Mouse (Mus musculus): ENCODE data around the gene Timm44. TPM values are rescaled to one million over a fixed set of nuclear protein-coding genes. Genes with fewer than 3 reads are reported as not detected.
"Not testable (repeated sequence)": the region's sequence is repeated elsewhere in the genome, so short reads cannot be mapped to it uniquely, and the experiment has no call there.

Gene Timm44
- polyA plus RNA-seq, 1 experiment from 2014 or later, result 49.9 TPM

DNA sequence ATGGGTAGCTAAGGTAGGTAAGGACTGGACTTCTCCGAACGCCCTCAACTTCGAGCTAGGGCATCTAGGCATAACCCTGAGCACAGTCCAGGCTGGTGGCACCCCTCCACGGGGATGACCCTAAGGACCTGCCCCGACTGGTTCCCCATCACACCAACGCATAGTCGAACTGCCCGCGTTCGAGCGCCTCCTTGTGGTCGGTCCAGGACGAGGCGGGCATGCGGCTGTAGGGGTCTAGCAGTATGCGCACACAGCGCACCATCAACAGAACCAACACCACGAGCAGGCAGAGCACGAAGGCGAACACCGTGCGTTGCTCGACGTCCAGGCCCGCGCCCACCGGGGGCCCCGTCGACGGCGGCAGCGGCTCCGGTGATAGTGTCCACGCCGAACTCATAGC lies 17.5 kb downstream of the Timm44 start:
- Histone ChIP-seq H3K4me1 (ENCODE audit: control insufficient read depth, insufficient read depth, low read length) (peaks cover 25% of the 10 kb centered on the region), H3K36me3 (ENCODE audit: control insufficient read depth, insufficient read depth, low read length) (peaks cover 68% of the 10 kb centered on the region)
- DNase-seq (ENCODE audit: low spot score), result peak; percentile 84

DNA sequence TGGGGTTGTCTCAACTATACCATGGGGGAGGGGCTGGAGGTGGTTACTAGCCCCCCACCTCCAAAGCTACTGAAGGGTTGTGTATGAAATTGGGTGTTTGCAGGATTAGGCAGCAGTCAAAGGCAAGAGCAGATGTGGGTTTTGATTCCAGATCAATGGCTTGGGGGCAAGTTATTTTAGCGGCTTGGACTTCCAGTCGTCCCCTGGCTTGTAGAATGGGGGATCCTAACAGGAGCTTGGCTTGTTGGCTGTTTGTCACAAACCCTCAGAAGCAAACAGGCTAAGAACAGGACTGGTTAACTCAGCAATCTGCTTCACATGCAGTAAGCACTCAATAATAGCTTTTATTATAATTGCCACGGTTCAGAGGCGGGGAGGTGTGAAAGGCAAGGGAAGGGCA lies 18.4 kb downstream of the Timm44 start:
- Histone ChIP-seq H3K27me3 (replicated peaks; ENCODE audit: control insufficient read depth, insufficient read depth, low read length) (no peaks in the 10 kb centered on the region), H3K9me3 (replicated peaks; ENCODE audit: control insufficient read depth, low read length) (no peaks in the 10 kb centered on the region), H3K9ac (ENCODE audit: low read length) (peak overlapping the region; percentile 96), H3K4me2 (ENCODE audit: low read length) (peak overlapping the region; percentile 74), H3K36me3 (ENCODE audit: control insufficient read depth, insufficient read depth, low read length) (peaks cover 60% of the 10 kb centered on the region), H3K4me3 (ENCODE audit: low read depth, low read length) (peak overlapping the region; percentile 93), H3K4me1 (ENCODE audit: control insufficient read depth, insufficient read depth, low read length) (peaks cover 25% of the 10 kb centered on the region), H3K27ac (ENCODE audit: low read depth, low read length) (peak overlapping the region; percentile 97)
- no peak for DNase-seq (ENCODE audit: low spot score)
- no peak for ATAC-seq
- 70% methylated on average over 4 of the region's 4 CpGs for WGBS

More for the DNA sequence above, 17.5 kb downstream of the Timm44 start:
- 2% methylated on average over 35 of the region's 35 CpGs for WGBS
- peak overlapping the region; percentile 96 for H3K9ac ChIP-seq (ENCODE audit: low read length)
- peak overlapping the region; percentile 93 for H3K4me3 ChIP-seq (ENCODE audit: low read depth, low read length)
- no peaks in the 10 kb centered on the region for H3K9me3 ChIP-seq (replicated peaks; ENCODE audit: control insufficient read depth, low read length)
- H3K27me3 ChIP-seq (replicated peaks; ENCODE audit: control insufficient read depth, insufficient read depth, low read length), result no peaks in the 10 kb centered on the region
- peak; percentile 71 for ATAC-seq
- peak overlapping the region; percentile 97 for H3K27ac ChIP-seq (ENCODE audit: low read depth, low read length)
- peak overlapping the region; percentile 74 for H3K4me2 ChIP-seq (ENCODE audit: low read length)

DNA sequence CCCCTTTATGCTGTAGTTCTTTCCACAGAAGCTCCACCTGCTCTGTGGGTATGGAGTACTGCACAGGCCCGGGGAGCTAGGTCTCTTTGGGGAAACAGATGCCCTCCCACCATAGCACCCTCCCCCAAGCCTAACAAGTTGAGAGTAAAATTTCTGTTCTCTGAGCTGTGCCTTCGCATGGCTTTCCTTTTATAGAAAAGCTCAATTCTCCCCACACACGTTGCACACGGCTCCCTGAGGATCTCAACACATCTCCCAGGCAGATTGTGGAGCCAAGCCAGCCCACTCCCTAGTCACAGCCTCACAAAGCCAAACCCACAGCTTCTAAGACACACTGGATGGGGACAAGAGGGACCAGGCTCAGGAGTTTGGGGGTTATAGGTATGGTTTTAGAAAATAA lies 18.8 kb downstream of the Timm44 start:
- Histone ChIP-seq H3K4me2 (ENCODE audit: low read length) (peak overlapping the region; percentile 74), H3K4me3 (ENCODE audit: low read depth, low read length) (peak overlapping the region; percentile 93), H3K36me3 (ENCODE audit: control insufficient read depth, insufficient read depth, low read length) (peaks cover 55% of the 10 kb centered on the region), H3K9me3 (replicated peaks; ENCODE audit: control insufficient read depth, low read length) (no peaks in the 10 kb centered on the region), H3K4me1 (ENCODE audit: control insufficient read depth, insufficient read depth, low read length) (peaks cover 25% of the 10 kb centered on the region), H3K9ac (ENCODE audit: low read length) (peak overlapping the region; percentile 96), H3K27ac (ENCODE audit: low read depth, low read length) (peak overlapping the region; percentile 97; the same call in 1 of the 2 replicates), H3K27me3 (replicated peaks; ENCODE audit: control insufficient read depth, insufficient read depth, low read length) (no peaks in the 10 kb centered on the region)
- DNase-seq (ENCODE audit: low spot score) (peak; percentile 46), ATAC-seq (no peak)
- 48% methylated on average over 4 of the region's 4 CpGs for WGBS

DNA sequence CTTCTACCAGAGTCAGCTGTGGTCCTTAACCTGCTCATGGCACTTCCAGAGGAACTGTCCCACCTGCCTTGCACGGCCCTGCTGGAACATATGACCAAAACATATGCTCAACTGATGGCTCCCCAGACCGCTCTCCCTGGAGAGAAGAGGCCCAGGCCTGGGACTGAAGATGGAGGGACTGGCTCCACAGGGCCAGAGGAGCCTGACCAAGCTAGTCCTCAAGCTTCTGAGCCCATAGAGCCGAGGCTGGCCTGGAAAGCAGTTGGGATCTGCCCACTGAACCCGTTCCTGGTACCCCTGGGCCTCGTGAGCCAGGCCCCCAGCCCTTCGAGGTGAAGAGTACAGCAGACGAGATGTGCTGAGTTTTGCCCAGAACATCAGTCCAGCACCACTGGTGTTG lies 20.2 kb downstream of the Timm44 start:
- H3K27ac ChIP-seq (ENCODE audit: low read depth, low read length); H3K9me3 ChIP-seq (replicated peaks; ENCODE audit: control insufficient read depth, low read length); ATAC-seq; DNase-seq (ENCODE audit: low spot score); H3K27me3 ChIP-seq (replicated peaks; ENCODE audit: control insufficient read depth, insufficient read depth, low read length); H3K9ac ChIP-seq (ENCODE audit: low read length); H3K4me3 ChIP-seq (ENCODE audit: low read depth, low read length); H3K4me2 ChIP-seq (ENCODE audit: low read length): not testable (repeated sequence)
- 89% methylated on average over 7 of the region's 7 CpGs for WGBS
- peaks cover 43% of the 10 kb centered on the region for H3K36me3 ChIP-seq (ENCODE audit: control insufficient read depth, insufficient read depth, low read length)
- peaks cover 25% of the 10 kb centered on the region for H3K4me1 ChIP-seq (ENCODE audit: control insufficient read depth, insufficient read depth, low read length)

DNA sequence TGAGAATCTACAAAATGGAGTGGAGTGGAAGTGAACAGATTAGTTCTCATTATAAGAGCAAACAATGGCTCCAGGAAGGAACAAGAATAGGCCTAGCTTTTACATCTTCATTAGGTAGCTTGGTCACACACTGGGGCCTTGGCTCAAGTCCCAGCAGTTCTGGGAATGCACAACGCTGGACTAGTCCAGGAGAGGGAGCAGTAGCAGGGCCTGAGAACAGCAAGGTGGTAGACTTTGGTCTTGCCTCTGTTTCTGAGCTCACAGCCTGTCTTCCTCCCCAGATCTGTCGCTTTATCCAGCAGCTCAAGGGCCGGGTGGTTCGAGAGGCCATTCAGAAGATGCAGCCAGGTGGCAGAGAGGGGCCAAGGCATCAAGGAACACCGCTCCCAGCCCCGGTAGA lies 21.7 kb downstream of the Timm44 start:
- Histone ChIP-seq H3K4me1 (ENCODE audit: control insufficient read depth, insufficient read depth, low read length) (peaks cover 22% of the 10 kb centered on the region), H3K9ac (ENCODE audit: low read length) (peak overlapping the region; percentile 32; the same call in 1 of the 2 replicates), H3K27ac (ENCODE audit: low read depth, low read length) (peak overlapping the region; percentile 92; the same call in 1 of the 2 replicates), H3K9me3 (replicated peaks; ENCODE audit: control insufficient read depth, low read length) (no peaks in the 10 kb centered on the region), H3K4me3 (ENCODE audit: low read depth, low read length) (peak overlapping the region; percentile 90; the same call in 1 of the 2 replicates), H3K36me3 (ENCODE audit: control insufficient read depth, insufficient read depth, low read length) (peaks cover 42% of the 10 kb centered on the region), H3K4me2 (ENCODE audit: low read length) (peak overlapping the region; percentile 68), H3K27me3 (replicated peaks; ENCODE audit: control insufficient read depth, insufficient read depth, low read length) (no peaks in the 10 kb centered on the region)
- 39% methylated on average over 6 of the region's 6 CpGs for WGBS
- DNase-seq (ENCODE audit: low spot score) (peak; percentile 89), ATAC-seq (no peak)

DNA sequence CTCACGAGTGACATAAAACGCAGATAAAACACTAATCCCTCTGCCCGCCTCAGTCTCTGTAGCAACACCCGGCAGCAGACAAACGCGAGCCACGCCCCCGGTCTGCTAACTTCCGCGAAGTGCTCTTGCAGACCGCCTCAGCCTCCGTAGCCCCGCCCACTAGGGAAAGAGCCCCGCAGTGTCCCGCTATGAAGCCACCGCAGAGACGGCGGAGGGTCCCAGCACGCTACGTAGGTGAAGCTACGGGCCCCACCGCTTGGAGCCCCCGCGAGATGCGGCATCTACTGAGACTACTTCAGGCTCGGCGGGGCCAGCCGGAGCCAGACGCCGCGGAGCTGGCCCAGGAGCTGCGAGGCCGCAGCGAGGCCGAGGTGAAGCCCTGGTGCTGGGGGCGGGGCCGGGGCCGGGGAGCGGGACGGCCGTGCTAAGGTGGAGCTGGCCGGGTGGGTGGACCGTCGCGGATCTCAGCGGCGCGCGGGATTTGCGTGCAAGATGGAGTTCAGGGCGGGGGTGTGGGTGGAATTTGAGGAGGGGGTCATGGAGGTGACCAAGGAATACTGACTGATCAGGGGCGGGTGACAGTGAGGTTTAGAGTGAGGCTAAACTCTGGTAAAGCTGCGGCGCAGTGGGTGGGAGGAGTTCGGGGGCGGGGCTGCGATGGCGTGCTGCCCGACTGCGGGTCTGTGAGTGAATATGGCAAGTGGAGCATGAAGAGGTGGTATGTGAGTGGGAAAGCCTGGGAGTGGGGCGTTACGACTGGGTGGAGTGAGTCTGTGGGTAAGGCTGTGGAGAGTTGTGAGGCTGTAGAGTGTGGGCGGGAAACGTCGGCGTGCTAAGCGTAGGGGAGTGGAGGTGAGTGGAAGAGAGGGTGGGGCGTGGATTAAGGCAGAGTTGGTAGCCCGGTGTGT lies 22.5 kb downstream of the Timm44 start, which contains the start of gene Snapc2:
TSS of gene Snapc2 (plus strand) at position 147 of the 908 bp plus-strand sequence.
- Histone ChIP-seq H3K27ac (ENCODE audit: low read depth, low read length) (peak within 1 kb of the TSS; percentile 92), H3K4me1 (ENCODE audit: control insufficient read depth, insufficient read depth, low read length) (peaks cover 22% of the 10 kb centered on the region), H3K27me3 (replicated peaks; ENCODE audit: control insufficient read depth, insufficient read depth, low read length) (no peaks in the 10 kb centered on the region), H3K4me2 (ENCODE audit: low read length) (peak within 1 kb of the TSS; percentile 68), H3K9me3 (replicated peaks; ENCODE audit: control insufficient read depth, low read length) (no peaks in the 10 kb centered on the region), H3K36me3 (ENCODE audit: control insufficient read depth, insufficient read depth, low read length) (peaks cover 46% of the 10 kb centered on the region), H3K9ac (ENCODE audit: low read length) (peak within 1 kb of the TSS; percentile 81), H3K4me3 (ENCODE audit: low read depth, low read length) (peak within 1 kb of the TSS; percentile 90)
- peak; percentile 98 for DNase-seq (ENCODE audit: low spot score)
- ATAC-seq, result peak; percentile 92
- under 1% methylated on average over 65 of the region's 69 CpGs for WGBS

DNA sequence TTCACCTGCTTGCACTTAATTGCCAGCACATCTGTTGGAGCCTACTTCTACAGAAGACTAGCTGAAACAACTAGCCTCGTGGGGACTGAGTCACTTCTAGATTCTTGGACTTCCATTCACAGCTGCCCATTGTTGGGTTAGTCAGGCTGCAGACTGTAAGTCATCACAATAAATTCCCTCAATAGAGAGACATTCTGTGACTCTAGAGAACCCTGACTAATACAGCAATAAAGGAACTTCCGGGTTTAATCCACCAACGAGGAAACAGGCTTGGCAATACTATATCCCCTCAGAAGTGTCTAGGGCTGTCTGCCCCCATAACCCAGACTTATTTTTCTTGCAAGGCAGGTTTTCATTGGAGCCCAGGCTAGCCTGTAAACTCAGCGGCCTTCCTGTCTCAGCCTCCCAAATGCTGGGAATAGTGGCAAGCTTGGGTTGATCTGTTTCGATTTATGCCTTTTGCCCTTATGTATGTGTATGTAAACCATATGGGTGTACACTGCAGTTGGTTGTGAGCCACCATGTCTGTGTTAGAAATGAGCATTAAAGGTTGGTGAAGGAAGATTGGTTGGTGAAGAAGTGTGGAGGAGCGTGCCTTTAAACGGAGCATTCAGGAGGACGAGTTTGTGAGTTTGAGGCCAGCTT lies 23.5 kb downstream of the Timm44 start:
- Histone ChIP-seq H3K4me3 (ENCODE audit: low read depth, low read length) (peak overlapping the region; percentile 90), H3K27me3 (replicated peaks; ENCODE audit: control insufficient read depth, insufficient read depth, low read length) (no peaks in the 10 kb centered on the region), H3K27ac (ENCODE audit: low read depth, low read length) (peak overlapping the region; percentile 65; the same call in 1 of the 2 replicates), H3K36me3 (ENCODE audit: control insufficient read depth, insufficient read depth, low read length) (peaks cover 50% of the 10 kb centered on the region), H3K4me1 (ENCODE audit: control insufficient read depth, insufficient read depth, low read length) (peaks cover 15% of the 10 kb centered on the region), H3K9me3 (replicated peaks; ENCODE audit: control insufficient read depth, low read length) (no peaks in the 10 kb centered on the region), H3K9ac (ENCODE audit: low read length) (peak overlapping the region; percentile 81; the same call in 1 of the 2 replicates), H3K4me2 (ENCODE audit: low read length) (peak overlapping the region; percentile 68)
- DNase-seq (ENCODE audit: low spot score), result no peak
- WGBS, result 41% methylated on average over 8 of the region's 8 CpGs
- no peak for ATAC-seq

DNA sequence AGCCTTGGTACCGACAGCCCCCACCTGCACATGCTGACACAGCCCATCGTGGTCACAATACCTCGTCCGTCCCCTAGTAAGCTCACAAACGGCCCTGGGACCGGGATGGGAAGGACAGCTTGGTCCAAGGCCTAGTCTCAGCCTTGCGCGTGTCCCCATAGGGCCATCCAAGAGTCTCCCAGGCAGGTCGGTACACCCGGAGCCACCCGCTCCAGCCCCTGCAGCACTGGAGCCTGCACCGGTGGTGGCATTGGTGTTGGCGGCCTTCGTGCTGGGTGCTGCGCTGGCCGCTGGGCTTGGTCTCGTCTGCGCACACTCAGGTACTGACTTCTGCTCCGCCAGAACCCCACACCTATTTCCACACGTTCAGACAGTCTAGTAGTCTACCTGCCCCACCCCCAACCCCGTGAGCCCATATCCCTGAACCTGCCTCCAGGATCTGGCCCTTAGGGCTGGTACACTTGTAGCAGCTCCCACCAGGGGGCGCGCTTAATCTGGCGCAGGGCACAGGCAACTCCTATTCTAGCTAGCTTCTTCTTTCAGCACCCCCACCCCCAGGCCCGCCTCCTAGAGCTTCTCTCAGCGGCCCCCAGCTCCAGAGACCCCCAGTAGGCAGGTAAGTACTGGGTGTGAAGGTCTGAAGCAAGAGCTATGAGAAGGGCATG lies 25.3 kb downstream of the Timm44 start:
- Histone ChIP-seq H3K27ac (ENCODE audit: low read depth, low read length) (no peak overlapping the region), H3K9ac (ENCODE audit: low read length) (no peak overlapping the region), H3K27me3 (replicated peaks; ENCODE audit: control insufficient read depth, insufficient read depth, low read length) (no peaks in the 10 kb centered on the region), H3K4me1 (ENCODE audit: control insufficient read depth, insufficient read depth, low read length) (peaks cover 7% of the 10 kb centered on the region), H3K36me3 (ENCODE audit: control insufficient read depth, insufficient read depth, low read length) (peaks cover 50% of the 10 kb centered on the region), H3K4me2 (ENCODE audit: low read length) (no peak overlapping the region), H3K9me3 (replicated peaks; ENCODE audit: control insufficient read depth, low read length) (no peaks in the 10 kb centered on the region), H3K4me3 (ENCODE audit: low read depth, low read length) (no peak overlapping the region)
- ATAC-seq, result peak; percentile 7; the same call in 1 of the 2 replicates
- peak; percentile 85 for DNase-seq (ENCODE audit: low spot score)
- WGBS, result 33% methylated on average over 26 of the region's 26 CpGs
